Mouse (Mus musculus) kidney, embryonic 15.5 days (tissue): ENCODE results near the gene Ilf3. TPM values are rescaled to one million over a fixed set of nuclear protein-coding genes. Genes with fewer than 3 reads are reported as not detected.

ENCODE experiments used
- ATAC-seq: fragments of 200-750 bp; cut with Nextera tagmentation; replicated peaks from 2 replicates; pipeline ENCODE4 v1.8.0; 2017; ENCODE audit warnings: moderate TSS enrichment; ENCODE audit not compliant: low FRiP score
- H3K27ac ChIP-seq: fragments of 300-500 bp; sonication (generic); 2 replicates; pipeline ENCODE4 v1.5.1; 2015; ENCODE audit warnings: mild to moderate bottlenecking, inconsistent platforms
- H3K27me3 ChIP-seq: fragments of 300-500 bp; sonication (generic); 2 replicates; pipeline ENCODE4 v1.6.1; 2015; ENCODE audit warnings: inconsistent platforms
- H3K36me3 ChIP-seq: fragments of 300-500 bp; sonication (generic); 2 replicates; pipeline ENCODE4 v1.6.1; 2015; ENCODE audit warnings: inconsistent platforms
- H3K4me1 ChIP-seq: fragments of 300-500 bp; sonication (generic); 2 replicates; pipeline ENCODE4 v1.6.1; 2015; ENCODE audit warnings: inconsistent platforms
- H3K4me2 ChIP-seq: fragments of 300-500 bp; sonication (generic); 2 replicates; pipeline ENCODE4 v1.6.1; 2015; ENCODE audit warnings: moderate library complexity, mild to moderate bottlenecking, inconsistent platforms
- H3K4me3 ChIP-seq: fragments of 300-500 bp; sonication (generic); replicated peaks from 2 replicates; pipeline ENCODE4 v1.5.1; 2015; ENCODE audit warnings: mild to moderate bottlenecking, inconsistent platforms
- H3K9ac ChIP-seq: fragments of 300-500 bp; sonication (generic); 2 replicates; pipeline ENCODE4 v1.6.1; 2015; ENCODE audit warnings: mild to moderate bottlenecking, inconsistent platforms
- H3K9me3 ChIP-seq: fragments of 300-500 bp; sonication (generic); replicated peaks from 2 replicates; pipeline ENCODE4 v1.6.1; 2016; ENCODE audit warnings: inconsistent platforms
- WGBS: fragments of 180-500 bp; shearing (Covaris S2); methylation state at CpG from one replicate; pipeline ENCODE4 v1.1.7; 2015; ENCODE audit warnings: mixed read lengths; 5-methylcytosine and 5-hydroxymethylcytosine counted together
- polyA plus RNA-seq: library from polyadenylated mRNA; unstranded; fragments of >200 nt; fragmentation: Nextera tagmentation; extraction: Ambion mirVana; gene quantifications from 2 replicates; pipeline ENCODE4 v1.2.1, GENCODE M21; 2015

Ilf3 gene
- polyA plus RNA-seq, 1 experiment from 2014 or later: 221 TPM

DNA sequence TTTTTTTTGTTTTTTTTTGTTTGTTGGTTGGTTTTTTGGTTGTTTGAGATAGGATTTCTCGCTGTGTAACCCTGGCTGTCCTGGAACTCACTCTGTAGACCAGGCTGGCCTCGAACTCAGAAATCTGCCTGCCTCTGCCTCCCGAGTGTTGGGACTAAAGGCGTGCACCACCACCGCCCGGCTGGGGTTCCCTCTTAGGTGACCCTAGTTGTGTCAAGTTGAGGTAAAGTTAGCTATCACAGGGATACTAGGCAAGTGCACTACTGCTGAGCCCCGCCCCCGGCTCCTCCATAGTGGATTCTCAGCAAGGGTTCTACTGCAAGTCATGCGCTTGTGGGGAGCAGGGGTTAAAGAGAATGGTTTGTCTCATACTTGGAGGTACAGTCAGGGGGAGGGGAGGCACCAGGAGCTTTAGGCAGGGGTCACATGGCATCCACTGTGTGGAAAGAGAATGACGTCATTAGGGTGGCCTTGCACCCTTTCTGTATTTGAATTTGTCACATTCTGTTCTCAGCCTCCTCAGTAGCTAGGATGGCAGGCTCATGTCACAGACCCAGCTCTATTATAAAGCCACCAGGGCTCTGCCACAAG lies 37.9 kb upstream of the Ilf3 start:
- Histone ChIP-seq H3K4me2 (no peak overlapping the region), H3K9ac (no peak overlapping the region), H3K4me3 (no peak overlapping the region), H3K9me3 (no peaks in the 10 kb centered on the region), H3K27me3 (no peaks in the 10 kb centered on the region), H3K4me1 (peaks cover 25% of the 10 kb centered on the region), H3K36me3 (no peaks in the 10 kb centered on the region), H3K27ac (no peak overlapping the region)
- 95% methylated on average over 10 of the region's 10 CpGs for WGBS
- ATAC-seq: no peak

- Histone ChIP-seq H3K9me3 (no peaks in the 10 kb centered on the region), H3K27me3 (no peaks in the 10 kb centered on the region), H3K36me3 (no peaks in the 10 kb centered on the region), H3K9ac (no peak overlapping the region), H3K4me3 (no peak overlapping the region), H3K4me1 (peaks cover 25% of the 10 kb centered on the region), H3K27ac (0 out of 2 replicates have a peak overlapping the region, but pooled peaks have one; percentile 39), H3K4me2 (no peak overlapping the region)
- 79% methylated on average over 12 of the region's 12 CpGs for WGBS
- no peak for ATAC-seq
Measured at GRCm38 (mm10) chr9:21331365-21332140, 36.1 kb upstream of the Ilf3 start.

- ATAC-seq: no peak
- Histone ChIP-seq H3K27me3 (no peaks in the 10 kb centered on the region), H3K36me3 (no peaks in the 10 kb centered on the region), H3K4me3 (no peak overlapping the region), H3K4me1 (peaks cover 30% of the 10 kb centered on the region), H3K4me2 (no peak overlapping the region), H3K9me3 (no peaks in the 10 kb centered on the region), H3K27ac (0 out of 2 replicates have a peak overlapping the region, but pooled peaks have one; percentile 39), H3K9ac (no peak overlapping the region)
- 39% methylated on average over 9 of the region's 9 CpGs for WGBS
Measured at GRCm38 (mm10) chr9:21332161-21333061, 35.3 kb upstream of the Ilf3 start.

DNA sequence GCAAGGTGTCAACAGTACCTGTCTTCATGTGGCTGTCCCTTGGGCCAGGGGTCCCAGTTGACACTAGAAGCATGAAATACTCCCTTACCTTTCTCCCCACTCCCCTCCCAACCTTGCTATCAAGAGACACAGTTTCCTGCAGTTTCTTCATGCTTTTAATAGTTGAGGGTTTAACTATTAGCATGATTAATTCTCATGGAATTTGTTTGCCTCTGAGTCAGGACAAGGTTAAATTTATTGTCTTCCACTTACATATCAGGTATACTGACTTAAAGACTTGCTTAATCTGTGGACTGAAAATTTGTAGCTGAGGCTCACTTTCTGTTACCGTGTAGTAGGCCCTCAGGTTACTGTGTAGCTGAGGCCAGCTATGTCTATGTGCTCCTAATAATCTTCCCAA lies 34.1 kb upstream of the Ilf3 start:
- Histone ChIP-seq H3K9ac (no peak overlapping the region), H3K27me3 (no peaks in the 10 kb centered on the region), H3K4me2 (no peak overlapping the region), H3K4me1 (peaks cover 36% of the 10 kb centered on the region), H3K9me3 (no peaks in the 10 kb centered on the region), H3K27ac (no peak overlapping the region), H3K36me3 (no peaks in the 10 kb centered on the region), H3K4me3 (no peak overlapping the region)
- WGBS: 53% methylated on average over 1 of the region's 1 CpGs
- ATAC-seq: no peak

DNA sequence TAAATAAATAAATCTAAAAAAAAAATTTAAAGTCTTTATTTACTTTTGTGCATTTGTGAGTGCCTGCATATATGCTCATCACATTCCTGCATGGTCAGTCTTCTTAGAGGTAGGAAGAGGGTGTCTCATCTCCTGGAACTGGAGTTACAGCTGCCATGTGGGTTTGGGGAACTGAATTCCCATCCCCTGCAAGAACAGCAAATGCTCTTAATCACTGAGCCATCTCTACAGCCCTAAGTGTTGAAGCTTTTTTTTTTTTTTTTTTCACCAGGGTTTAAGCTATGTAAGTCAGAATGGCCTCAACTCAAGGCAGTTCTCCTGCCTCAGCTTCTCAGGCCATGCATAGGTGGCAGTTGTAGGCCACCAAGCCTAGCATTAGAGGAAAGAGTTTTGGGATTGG lies 32.9 kb upstream of the Ilf3 start:
- H3K4me3 ChIP-seq: no peak overlapping the region
- peaks cover 5% of the 10 kb centered on the region; the same call in 1 of the 2 replicates for H3K36me3 ChIP-seq
- no peaks in the 10 kb centered on the region for H3K9me3 ChIP-seq
- no peaks in the 10 kb centered on the region for H3K27me3 ChIP-seq
- H3K27ac ChIP-seq: no peak overlapping the region
- ATAC-seq: no peak
- H3K4me2 ChIP-seq: no peak overlapping the region
- no peak overlapping the region for H3K9ac ChIP-seq
- H3K4me1 ChIP-seq: peaks cover 36% of the 10 kb centered on the region

DNA sequence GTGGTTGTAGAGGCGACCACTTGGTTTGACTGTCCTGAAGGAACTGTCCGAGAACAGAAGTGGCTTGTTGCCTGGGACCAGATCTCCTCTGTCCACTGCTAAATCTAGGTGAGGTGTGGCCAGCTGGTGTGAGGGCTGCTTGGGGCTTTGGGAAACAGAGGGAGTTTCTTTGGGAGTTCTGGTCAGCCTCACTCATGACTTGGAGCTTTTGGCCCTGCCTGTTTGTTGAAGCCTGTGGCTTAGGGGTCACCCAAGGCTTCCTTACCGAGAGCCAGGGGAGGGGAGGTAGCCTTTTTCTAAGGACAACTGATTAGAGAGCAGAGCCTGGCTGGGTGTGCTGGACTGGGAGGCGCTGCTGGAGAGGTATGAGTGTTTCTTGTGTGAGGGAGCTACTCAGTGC lies 32.3 kb upstream of the Ilf3 start:
- no peak overlapping the region for H3K9ac ChIP-seq
- H3K4me1 ChIP-seq: peaks cover 36% of the 10 kb centered on the region
- no peak for ATAC-seq
- H3K27ac ChIP-seq: no peak overlapping the region
- peaks cover 12% of the 10 kb centered on the region for H3K36me3 ChIP-seq
- no peak overlapping the region for H3K4me2 ChIP-seq
- H3K27me3 ChIP-seq: no peaks in the 10 kb centered on the region
- H3K9me3 ChIP-seq: no peaks in the 10 kb centered on the region
- WGBS: 78% methylated on average over 4 of the region's 4 CpGs
- H3K4me3 ChIP-seq: no peak overlapping the region

DNA sequence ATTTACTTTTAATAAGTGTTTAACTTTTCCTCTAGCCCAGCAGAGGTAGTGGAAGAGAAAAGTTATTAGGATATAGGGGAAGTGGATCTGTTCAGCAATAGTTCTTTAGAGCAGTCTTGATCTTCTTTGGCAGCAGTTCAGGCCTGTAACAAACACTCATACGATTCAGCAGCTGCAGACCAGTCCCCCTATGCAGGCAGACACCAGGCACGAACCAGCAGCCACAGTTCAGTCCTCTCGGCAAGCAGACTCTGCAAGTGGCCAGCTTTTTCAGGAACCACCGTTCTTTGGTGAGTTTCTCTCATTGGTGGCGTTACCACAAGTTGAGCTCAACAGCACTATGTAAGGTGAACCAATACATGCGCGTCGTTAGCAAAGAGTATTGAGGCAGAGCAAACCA lies 31.2 kb upstream of the Ilf3 start:
- WGBS: 84% methylated on average over 8 of the region's 8 CpGs

DNA sequence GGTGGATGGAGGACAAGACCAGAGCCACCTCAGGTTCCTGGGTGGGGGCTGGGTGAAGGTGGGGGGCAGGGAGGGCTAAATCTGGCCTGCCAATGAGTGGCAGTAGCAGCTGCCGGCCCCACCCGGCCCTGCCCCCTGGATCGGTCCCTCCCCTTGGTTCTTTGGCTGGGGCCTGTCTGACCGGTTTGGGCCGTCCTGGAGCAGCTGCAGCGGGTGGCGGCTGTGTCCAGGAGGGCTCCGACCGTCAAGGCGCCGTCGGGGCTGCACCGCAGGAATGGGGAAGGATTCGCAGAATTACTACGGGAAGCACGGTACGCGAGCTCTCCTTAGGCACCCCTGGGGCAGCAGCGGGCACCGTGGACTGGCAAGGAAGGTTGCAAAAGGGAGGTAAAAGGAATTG lies 30.0 kb upstream of the Ilf3 start:
- 21% methylated on average over 20 of the region's 20 CpGs for WGBS
- H3K36me3 ChIP-seq: peaks cover 30% of the 10 kb centered on the region
- H3K9ac ChIP-seq: no peak overlapping the region
- H3K4me3 ChIP-seq: peak overlapping the region; percentile 37
- peaks cover 23% of the 10 kb centered on the region for H3K4me1 ChIP-seq
- no peaks in the 10 kb centered on the region for H3K9me3 ChIP-seq
- peak overlapping the region; percentile 43 for H3K4me2 ChIP-seq
- ATAC-seq: peak; percentile 88
- H3K27me3 ChIP-seq: no peaks in the 10 kb centered on the region
- peak overlapping the region; percentile 69 for H3K27ac ChIP-seq

More for the DNA sequence above, 31.2 kb upstream of the Ilf3 start:
- Histone ChIP-seq H3K4me1 (peaks cover 35% of the 10 kb centered on the region), H3K27ac (no peak overlapping the region), H3K9ac (no peak overlapping the region), H3K4me2 (no peak overlapping the region), H3K27me3 (no peaks in the 10 kb centered on the region), H3K9me3 (no peaks in the 10 kb centered on the region), H3K4me3 (no peak overlapping the region), H3K36me3 (peaks cover 18% of the 10 kb centered on the region)
- ATAC-seq: no peak

- H3K36me3 ChIP-seq: peaks cover 56% of the 10 kb centered on the region
- no peak overlapping the region for H3K4me2 ChIP-seq
- H3K4me3 ChIP-seq: no peak overlapping the region
Measured at GRCm38 (mm10) chr9:21340411-21340810, 27.3 kb upstream of the Ilf3 start.

GRCm38 (mm10) chr9:21346627-21347365 lies 20.9 kb upstream of the Ilf3 start:
- Histone ChIP-seq H3K27me3 (no peaks in the 10 kb centered on the region), H3K36me3 (peaks cover 93% of the 10 kb centered on the region), H3K9me3 (no peaks in the 10 kb centered on the region), H3K9ac (no peak overlapping the region), H3K4me2 (no peak overlapping the region), H3K27ac (no peak overlapping the region), H3K4me1 (no peaks in the 10 kb centered on the region), H3K4me3 (no peak overlapping the region)
- no peak for ATAC-seq
- WGBS: 75% methylated on average over 16 of the region's 16 CpGs

More at GRCm38 (mm10) chr9:21340411-21340810, 27.3 kb upstream of the Ilf3 start:
- WGBS: 84% methylated on average over 4 of the region's 4 CpGs
- Histone ChIP-seq H3K9me3 (no peaks in the 10 kb centered on the region), H3K4me1 (peaks cover 12% of the 10 kb centered on the region), H3K27ac (no peak overlapping the region), H3K9ac (no peak overlapping the region), H3K27me3 (no peaks in the 10 kb centered on the region)
- ATAC-seq: no peak

DNA sequence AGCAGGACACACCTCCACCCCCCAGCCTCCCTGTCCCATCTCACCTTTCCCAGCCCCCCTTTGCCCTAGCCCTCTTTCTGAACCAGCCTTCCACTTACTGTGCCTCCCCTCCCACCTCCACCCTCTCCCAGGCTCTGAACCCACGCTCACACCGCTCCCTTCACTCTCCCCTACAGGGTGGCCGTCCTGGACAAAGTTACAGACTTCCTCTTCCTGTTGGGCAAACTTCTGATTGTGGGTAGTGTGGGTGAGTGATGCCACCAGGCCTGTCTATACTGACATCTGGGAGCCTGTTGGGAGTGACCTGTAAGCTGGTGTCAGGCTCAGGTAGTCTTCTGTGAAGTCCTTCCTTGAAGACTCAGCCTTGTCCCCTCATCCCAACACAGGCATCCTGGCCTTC lies 19.5 kb upstream of the Ilf3 start:
- peaks cover 89% of the 10 kb centered on the region for H3K36me3 ChIP-seq
- H3K9me3 ChIP-seq: no peaks in the 10 kb centered on the region
- H3K4me2 ChIP-seq: no peak overlapping the region
- peaks cover 13% of the 10 kb centered on the region for H3K4me1 ChIP-seq
- H3K27me3 ChIP-seq: no peaks in the 10 kb centered on the region
- no peak overlapping the region for H3K4me3 ChIP-seq
- 93% methylated on average over 3 of the region's 3 CpGs for WGBS
- ATAC-seq: no peak
- no peak overlapping the region for H3K27ac ChIP-seq
- H3K9ac ChIP-seq: no peak overlapping the region
